Mouse (Mus musculus): ENCODE results near the gene Gm9817.

The Gm9817 gene

GRCm38 (mm10) chr13:45089846-45090245, 11.4 kb downstream of the Gm9817 start:
- DNase-seq (ENCODE audit: low read depth, low spot score): no peak

DNA sequence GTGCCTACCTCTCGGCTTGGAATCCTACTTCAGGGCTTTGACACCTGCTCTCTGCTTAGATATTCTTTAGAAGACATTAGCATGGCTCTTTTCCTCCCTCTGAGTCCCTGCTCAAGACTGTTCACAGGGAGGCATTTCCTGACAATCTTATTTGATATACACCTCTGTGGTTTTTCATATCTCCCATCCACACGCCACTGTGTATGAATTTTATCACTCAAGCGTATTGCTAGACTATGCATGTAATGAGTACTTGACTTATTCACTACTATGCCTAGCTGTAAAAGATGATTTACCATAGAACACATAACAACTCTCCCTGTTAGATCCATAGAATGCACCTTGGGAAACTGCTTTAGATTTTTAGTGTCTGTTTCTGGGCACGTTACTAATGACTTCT, 14.3 kb downstream of the Gm9817 start:
- no peak for DNase-seq (ENCODE audit: low read depth, low spot score)

GRCm38 (mm10) chr13:45095028-45095427, 16.5 kb downstream of the Gm9817 start:
- no peak for DNase-seq (ENCODE audit: low read depth, low spot score)

GRCm38 (mm10) chr13:45099582-45100229, 21.2 kb downstream of the Gm9817 start:
- DNase-seq (ENCODE audit: low read depth, low spot score): no peak

GRCm38 (mm10) chr13:45106480-45106879, 28.0 kb downstream of the Gm9817 start:
- no peak for DNase-seq (ENCODE audit: low read depth, low spot score)

DNA sequence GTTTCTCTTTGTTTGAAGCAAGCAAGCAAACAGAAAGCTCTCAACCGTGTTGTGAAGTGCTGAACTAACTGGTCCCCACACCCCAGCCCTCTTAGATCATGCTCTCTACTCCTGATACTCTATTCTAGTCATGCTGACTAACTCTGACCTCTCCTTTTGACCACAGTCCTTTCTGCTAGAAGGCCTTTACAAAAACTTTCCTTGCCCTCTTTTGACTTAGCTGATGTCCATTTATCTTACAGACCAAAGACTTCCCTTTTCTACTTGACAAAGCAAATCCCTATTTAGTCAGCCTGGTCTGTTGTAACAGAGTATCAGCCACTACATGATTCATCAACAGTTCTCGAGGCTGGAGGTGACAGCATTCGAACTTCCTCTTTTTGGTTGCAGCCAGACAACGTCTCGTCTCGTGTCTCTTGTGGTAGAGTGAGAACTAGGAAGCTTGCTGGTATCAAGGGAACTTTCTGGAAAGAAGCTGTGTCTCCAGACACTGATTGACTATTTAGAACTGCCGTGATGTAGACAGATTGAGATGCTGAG, 30.4 kb downstream of the Gm9817 start:
- no peak for DNase-seq (ENCODE audit: low read depth, low spot score)

GRCm38 (mm10) chr13:45118375-45118774, 39.9 kb downstream of the Gm9817 start:
- DNase-seq (ENCODE audit: low read depth, low spot score): no peak

- no peak for DNase-seq (ENCODE audit: low read depth, low spot score)
Measured at GRCm38 (mm10) chr13:45118822-45119221, 40.3 kb downstream of the Gm9817 start.
